Mouse (Mus musculus): ENCODE results near the gene Hist1h2bg. TPM values are rescaled to one million over a fixed set of nuclear protein-coding genes. Genes with fewer than 3 reads are reported as not detected.
A peak's percentile ranks its signal among the peaks of the same experiment; 100 is the strongest.
"Not testable (repeated sequence)": the region's sequence is repeated elsewhere in the genome, so short reads cannot be mapped to it uniquely, and the experiment has no call there.

Gene Hist1h2bg
- polyA plus RNA-seq, 1 experiment from 2014 or later: 2.8 TPM

DNA sequence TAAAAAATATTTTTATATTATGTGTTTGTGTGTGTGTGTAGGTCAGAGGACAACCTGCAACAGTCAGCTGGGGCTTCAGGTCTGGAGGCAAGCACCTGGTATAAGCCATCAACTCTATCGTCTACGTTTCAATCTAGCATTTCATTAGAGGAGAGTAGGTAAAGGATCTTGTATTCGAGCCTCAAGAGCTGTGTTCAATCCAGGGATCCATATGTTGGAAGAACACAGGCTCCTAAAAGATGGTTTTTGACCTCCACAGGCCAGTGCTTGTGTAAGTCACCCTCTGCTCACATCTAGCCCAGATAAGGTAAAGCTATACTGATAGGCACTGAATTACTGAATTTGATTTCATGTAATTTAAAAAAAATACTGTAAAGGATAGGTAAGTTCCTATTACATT is 14.3 kb upstream of the Hist1h2bg start:
- H3K4me2 ChIP-seq: no peak overlapping the region; the same call in 1 of the 2 replicates
- H3K9ac ChIP-seq: no peak overlapping the region
- no peaks in the 10 kb centered on the region for H3K27me3 ChIP-seq
- no peak for ATAC-seq (ENCODE audit: low FRiP score)
- peaks cover 26% of the 10 kb centered on the region for H3K4me1 ChIP-seq (replicated peaks)
- H3K36me3 ChIP-seq: no peaks in the 10 kb centered on the region
- no peak overlapping the region for H3K4me3 ChIP-seq
- 0 out of 2 replicates have a peak overlapping the region, but pooled peaks have one; percentile 8 for H3K27ac ChIP-seq
- H3K9me3 ChIP-seq: no peaks in the 10 kb centered on the region
- WGBS: 75% methylated on average over 3 of the region's 3 CpGs

DNA sequence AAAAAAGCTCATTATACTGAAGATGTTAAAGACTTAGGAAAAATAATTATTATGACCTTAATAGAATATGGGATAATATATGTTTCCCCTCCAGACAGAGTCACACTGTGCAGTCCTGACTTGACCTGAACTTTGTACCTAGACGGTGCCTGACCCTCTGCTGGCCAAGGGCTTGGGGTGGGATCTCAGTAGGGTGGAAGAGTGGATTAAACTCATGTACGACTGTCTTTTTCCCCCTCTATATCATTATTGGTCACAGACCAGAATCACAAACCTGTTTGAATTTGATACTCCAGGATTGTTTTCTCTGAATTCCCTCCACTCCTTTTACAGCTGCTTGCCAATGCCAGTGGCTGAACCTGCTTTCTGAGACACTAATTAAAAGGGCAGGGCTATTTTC is 10.5 kb upstream of the Hist1h2bg start:
- H3K9ac ChIP-seq; H3K4me1 ChIP-seq (replicated peaks); ATAC-seq (ENCODE audit: low FRiP score); H3K36me3 ChIP-seq; H3K27ac ChIP-seq; H3K9me3 ChIP-seq; H3K4me3 ChIP-seq; H3K27me3 ChIP-seq: not testable (repeated sequence)
- 0 out of 2 replicates have a peak overlapping the region, but pooled peaks have one; percentile 4 for H3K4me2 ChIP-seq
- WGBS: 24% methylated on average over 2 of the region's 2 CpGs

DNA sequence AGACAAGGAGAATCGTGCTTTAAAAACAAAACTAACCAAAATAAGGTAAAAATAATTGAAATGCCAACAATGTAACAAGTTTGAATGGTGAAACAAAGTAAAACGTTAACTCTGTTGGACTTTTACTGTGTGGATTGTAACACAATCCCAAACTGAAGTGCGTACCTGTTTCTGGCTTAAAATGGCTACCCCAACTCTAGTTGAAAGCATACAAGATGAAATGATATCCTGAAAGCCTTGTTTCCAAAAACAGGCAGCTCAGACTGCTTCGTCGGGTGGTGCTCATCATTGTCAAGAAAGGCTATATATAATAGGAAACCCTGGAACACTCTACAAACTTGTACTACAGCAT is 9.7 kb upstream of the Hist1h2bg start:
- not testable (repeated sequence) for H3K4me1 ChIP-seq (replicated peaks); H3K36me3 ChIP-seq; H3K9me3 ChIP-seq; ATAC-seq (ENCODE audit: low FRiP score); H3K27me3 ChIP-seq
- Histone ChIP-seq H3K27ac (peak overlapping the region; percentile 95), H3K4me3 (peak overlapping the region; percentile 46), H3K9ac (peak overlapping the region; percentile 75), H3K4me2 (peak overlapping the region; percentile 75)
- WGBS: 0% methylated on average over 2 of the region's 5 CpGs

DNA sequence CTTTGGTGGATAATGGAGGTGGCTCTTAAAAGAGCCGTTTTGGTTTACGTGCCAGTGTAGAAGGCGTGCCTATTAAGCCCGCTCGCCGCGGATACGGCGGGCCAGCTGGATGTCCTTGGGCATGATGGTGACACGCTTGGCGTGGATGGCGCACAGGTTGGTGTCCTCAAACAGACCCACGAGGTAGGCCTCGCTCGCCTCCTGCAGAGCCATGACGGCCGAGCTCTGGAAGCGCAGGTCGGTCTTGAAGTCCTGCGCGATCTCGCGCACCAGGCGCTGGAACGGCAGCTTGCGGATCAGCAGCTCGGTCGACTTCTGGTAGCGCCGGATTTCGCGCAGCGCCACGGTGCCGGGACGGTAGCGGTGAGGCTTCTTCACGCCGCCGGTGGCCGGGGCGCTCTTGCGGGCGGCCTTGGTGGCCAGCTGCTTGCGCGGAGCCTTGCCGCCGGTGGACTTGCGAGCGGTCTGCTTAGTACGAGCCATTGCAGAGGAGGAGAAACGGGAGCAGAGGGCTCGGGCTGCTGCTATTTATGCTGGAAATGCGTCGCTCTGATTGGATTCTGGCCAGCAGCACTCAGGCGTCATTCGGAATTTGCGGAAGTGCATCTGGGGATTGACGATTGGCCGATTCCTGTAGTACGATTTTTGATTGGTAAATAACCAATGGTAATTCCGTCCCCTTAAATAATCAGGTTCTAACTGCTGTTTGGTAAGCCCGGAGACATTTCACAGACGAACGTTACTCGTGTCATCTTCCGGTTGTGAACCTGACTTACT is 9.1 kb upstream of the Hist1h2bg start, which contains the start of gene Hist1h3e:
Hist1h3e (minus strand) TSS at position 487 of the 777 bp plus-strand sequence.
- H3K9me3 ChIP-seq; H3K27me3 ChIP-seq; H3K36me3 ChIP-seq; H3K4me1 ChIP-seq (replicated peaks): not testable (repeated sequence)
- WGBS: under 1% methylated on average over 59 of the region's 67 CpGs
- Histone ChIP-seq H3K9ac (peak within 1 kb of the TSS; percentile 75), H3K27ac (peak within 1 kb of the TSS; percentile 95), H3K4me2 (peak within 1 kb of the TSS; percentile 75), H3K4me3 (peak within 1 kb of the TSS; percentile 46)
- peak; percentile 96 for ATAC-seq (ENCODE audit: low FRiP score)

DNA sequence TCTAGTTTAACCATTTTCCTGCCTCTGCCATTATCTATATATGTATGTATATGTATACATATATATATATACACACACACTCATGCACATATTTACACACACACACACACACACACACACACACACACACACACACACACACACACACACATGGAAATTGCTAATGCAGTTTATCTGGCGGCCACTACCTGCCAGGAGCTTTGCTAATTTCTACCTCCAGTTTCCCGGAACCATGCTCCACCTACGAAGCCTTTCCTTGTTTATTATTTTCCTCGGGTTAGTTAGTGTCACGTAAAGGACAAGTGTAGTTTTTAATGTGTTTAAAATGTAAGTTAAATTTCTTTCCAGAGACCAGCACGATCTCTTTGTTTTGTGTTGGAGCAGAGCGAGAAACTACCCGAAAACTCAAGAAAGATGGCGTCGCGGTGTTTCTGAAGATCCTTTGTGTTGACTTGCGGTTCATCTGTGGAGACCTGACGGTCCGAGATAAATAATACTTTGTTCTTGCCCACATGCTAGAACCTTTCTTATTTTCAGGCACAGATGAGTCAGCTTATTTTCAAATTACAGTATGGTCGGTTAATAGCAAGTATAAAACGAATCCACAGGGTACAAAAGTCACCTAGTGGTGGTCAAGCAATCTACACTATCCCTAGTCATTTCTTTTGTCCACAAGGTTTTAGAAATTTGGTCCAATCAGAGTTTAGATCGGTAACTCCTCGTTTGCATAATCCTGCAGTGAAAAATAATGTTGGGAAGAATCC is 8.3 kb upstream of the Hist1h2bg start:
- peak overlapping the region; percentile 75 for H3K4me2 ChIP-seq
- peak overlapping the region; percentile 95 for H3K27ac ChIP-seq
- ATAC-seq (ENCODE audit: low FRiP score): peak; percentile 65
- 4% methylated on average over 18 of the region's 18 CpGs for WGBS
- peak overlapping the region; percentile 66 for H3K9ac ChIP-seq
- H3K9me3 ChIP-seq: no peaks in the 10 kb centered on the region
- H3K27me3 ChIP-seq: no peaks in the 10 kb centered on the region
- peaks cover 3% of the 10 kb centered on the region; the same call in 1 of the 2 replicates for H3K4me1 ChIP-seq (replicated peaks)
- H3K36me3 ChIP-seq: no peaks in the 10 kb centered on the region
- H3K4me3 ChIP-seq: peak overlapping the region; percentile 46

DNA sequence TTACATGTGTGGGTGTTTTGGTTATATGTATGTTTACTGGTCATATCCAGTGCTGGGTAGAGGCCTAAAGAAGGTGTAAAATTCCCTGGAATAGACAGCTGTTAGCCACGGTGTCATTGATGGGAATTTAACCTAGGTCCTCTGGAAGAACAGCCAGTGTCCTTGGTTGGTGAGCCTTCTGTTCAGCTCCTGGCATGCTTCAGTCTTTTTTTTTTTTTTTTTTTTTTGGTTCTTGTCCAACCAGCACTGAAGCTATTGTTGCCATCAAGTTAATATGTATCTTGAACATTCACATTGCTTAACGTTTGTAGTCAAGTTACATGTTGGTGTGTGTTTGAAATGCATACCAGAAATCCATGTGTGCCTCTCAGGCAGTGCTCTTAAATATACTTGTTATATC is 6.7 kb upstream of the Hist1h2bg start:
- peaks cover 3% of the 10 kb centered on the region; the same call in 1 of the 2 replicates for H3K4me1 ChIP-seq (replicated peaks)
- no peak overlapping the region for H3K4me2 ChIP-seq
- no peaks in the 10 kb centered on the region for H3K36me3 ChIP-seq
- H3K27me3 ChIP-seq: no peaks in the 10 kb centered on the region
- no peak for ATAC-seq (ENCODE audit: low FRiP score)
- WGBS: 91% methylated on average over 2 of the region's 2 CpGs
- H3K27ac ChIP-seq: peak overlapping the region; percentile 95
- no peak overlapping the region for H3K4me3 ChIP-seq
- H3K9ac ChIP-seq: no peak overlapping the region
- no peaks in the 10 kb centered on the region for H3K9me3 ChIP-seq

DNA sequence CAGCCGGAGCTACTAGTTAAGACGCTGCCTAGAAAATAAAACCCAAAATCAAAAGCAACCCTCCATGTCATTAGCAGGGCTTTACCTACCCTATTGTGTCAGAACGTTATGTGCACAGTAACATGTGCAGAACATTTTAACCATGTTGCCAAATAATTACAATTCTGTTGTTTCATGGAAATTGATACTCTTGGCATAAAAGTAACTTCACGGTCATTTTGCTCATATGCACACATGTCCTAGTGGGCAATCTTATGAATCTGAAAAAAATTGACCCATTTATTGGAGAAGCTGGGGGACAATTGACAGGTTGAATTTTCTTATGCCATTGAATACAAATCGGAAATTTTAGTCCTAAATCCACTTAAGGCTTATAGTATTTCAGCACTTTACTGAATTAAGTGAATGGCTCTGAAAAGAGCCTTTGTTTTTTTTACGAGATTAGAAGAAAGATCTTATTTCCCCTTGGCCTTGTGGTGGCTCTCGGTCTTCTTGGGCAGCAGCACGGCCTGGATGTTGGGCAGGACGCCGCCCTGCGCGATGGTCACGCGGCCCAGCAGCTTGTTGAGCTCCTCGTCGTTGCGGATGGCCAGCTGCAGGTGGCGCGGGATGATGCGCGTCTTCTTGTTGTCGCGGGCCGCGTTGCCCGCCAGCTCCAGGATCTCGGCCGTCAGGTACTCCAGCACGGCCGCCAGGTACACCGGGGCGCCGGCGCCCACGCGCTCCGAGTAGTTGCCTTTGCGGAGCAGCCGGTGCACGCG is 755 bp upstream of the Hist1h2bg start:
- Histone ChIP-seq H3K4me3 (peak overlapping the region; percentile 50), H3K27ac (peak overlapping the region; percentile 96), H3K4me2 (peak overlapping the region; percentile 74), H3K9ac (peak overlapping the region; percentile 67), H3K4me1 (replicated peaks) (peaks cover 26% of the 10 kb centered on the region)
- peak; percentile 52 for ATAC-seq (ENCODE audit: low FRiP score)
- not testable (repeated sequence) for H3K36me3 ChIP-seq, H3K27me3 ChIP-seq, H3K9me3 ChIP-seq
- WGBS: 3% methylated on average over 21 of the region's 41 CpGs

DNA sequence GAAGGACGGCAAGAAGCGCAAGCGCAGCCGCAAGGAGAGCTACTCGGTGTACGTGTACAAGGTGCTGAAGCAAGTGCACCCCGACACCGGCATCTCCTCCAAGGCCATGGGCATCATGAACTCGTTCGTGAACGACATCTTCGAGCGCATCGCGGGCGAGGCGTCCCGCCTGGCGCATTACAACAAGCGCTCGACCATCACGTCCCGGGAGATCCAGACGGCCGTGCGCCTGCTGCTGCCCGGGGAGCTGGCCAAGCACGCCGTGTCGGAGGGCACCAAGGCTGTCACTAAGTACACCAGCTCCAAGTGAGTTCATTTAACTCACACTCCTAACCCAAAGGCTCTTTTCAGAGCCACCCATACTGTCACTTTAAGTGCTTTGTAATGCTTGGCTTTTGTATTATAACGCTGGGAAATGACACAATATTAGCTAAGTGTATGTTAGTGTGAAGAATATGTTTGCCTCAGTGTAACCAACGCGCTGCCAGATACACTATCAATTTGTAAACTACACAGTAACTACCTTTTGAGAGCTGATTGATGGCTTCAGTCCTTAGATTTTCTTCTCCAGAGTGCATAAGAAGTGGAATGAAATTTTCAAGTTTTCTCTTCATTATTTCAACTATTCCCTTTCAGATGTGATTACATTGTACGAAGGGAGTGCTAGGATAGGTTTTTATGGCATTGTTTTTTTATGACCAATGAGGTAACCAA is 465 bp downstream of the Hist1h2bg start:
- H3K4me2 ChIP-seq: peak overlapping the region; percentile 74
- WGBS: under 1% methylated on average over 17 of the region's 34 CpGs
- ATAC-seq (ENCODE audit: low FRiP score): peak; percentile 1; the same call in 1 of the 2 replicates
- H3K9ac ChIP-seq: peak overlapping the region; percentile 81
- peak overlapping the region; percentile 50 for H3K4me3 ChIP-seq
- not testable (repeated sequence) for H3K36me3 ChIP-seq, H3K27me3 ChIP-seq, H3K9me3 ChIP-seq
- peak overlapping the region; percentile 96 for H3K27ac ChIP-seq
- peaks cover 34% of the 10 kb centered on the region for H3K4me1 ChIP-seq (replicated peaks)

DNA sequence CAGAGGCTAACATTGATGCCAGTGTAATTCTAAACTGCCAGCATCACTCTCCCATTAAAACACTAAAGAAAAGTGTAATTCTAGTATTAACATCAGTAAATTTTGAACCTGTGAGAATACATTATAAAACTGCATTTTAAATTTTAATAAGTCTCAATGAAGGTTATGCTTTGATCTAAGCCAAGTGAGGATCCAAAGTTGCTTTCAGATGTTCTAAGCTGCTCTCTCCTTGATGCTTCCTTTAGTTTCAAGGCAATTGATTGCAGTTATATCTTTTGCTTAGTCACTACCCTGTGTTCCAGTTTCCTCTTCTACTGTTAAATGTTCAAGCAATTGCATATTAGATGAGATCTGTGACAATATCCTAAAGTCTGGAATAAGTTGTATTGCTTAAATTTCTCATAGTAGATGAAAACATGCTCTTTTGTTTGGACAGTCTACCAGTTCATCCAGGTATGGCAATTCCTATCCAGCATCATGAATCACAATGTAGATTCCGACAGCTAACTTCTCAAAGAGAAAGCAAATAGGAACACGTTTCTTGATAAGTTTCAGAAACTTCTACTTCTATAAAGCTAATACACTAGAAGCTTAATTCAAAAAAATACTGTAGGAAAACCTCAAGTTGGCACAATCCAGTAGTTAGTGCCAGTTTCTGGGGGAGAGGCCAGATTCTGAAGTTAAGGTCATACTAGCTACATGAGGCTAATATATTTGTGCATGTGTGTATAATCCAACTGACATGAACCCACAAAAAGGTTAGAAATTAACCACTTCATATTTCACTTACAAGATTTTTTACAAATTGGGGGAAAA is 1.2 kb downstream of the Hist1h2bg start:
- H3K9ac ChIP-seq: peak overlapping the region; percentile 81
- ATAC-seq (ENCODE audit: low FRiP score): no peak
- 40% methylated on average over 2 of the region's 2 CpGs for WGBS

DNA sequence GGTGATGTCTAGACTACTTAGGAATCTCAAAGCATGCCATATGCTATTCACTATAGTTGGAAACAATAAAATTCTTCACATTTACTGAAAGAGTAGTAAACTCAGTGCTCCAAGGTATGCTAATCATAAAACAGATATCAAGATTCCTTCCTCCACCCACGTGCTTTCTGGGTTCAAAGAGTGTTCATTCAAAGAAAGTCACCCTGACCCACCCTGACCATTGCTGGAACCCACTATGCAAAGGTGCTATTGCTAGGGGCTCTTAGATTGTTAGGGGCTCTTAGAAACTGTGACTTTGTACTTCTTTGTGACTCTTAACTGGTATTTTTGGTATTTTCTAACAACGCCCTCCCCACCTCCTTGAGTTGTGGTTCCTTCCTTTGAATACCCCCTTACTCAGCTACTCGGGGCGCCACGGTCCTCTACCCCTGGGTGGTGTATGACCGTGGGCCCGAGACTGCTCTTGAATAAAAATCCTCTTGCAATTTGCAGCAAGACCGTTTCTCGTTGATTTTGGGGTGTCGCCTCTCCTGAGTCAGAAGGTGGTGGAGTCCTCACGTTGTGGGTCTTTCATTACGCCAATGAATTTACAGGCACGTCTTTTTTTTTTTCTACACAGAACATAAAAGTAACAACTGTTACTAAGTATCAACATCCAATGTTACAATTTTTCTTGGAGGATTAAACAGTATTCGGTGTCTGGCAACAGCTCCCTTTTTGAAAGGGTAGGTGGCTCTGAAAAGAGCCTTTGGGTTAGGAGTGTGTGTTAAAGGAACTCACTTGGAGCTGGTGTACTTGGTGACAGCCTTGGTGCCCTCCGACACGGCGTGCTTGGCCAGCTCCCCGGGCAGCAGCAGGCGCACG is 2.1 kb downstream of the Hist1h2bg start:
- ATAC-seq (ENCODE audit: low FRiP score): not testable (repeated sequence)
- peak overlapping the region; percentile 49; the same call in 1 of the 2 replicates for H3K9ac ChIP-seq

More for the DNA sequence above, 1.2 kb downstream of the Hist1h2bg start:
- H3K9me3 ChIP-seq: no peaks in the 10 kb centered on the region
- peak overlapping the region; percentile 96 for H3K27ac ChIP-seq
- peak overlapping the region; percentile 50 for H3K4me3 ChIP-seq
- peak overlapping the region; percentile 74 for H3K4me2 ChIP-seq
- peaks cover 41% of the 10 kb centered on the region for H3K4me1 ChIP-seq (replicated peaks)
- no peaks in the 10 kb centered on the region for H3K27me3 ChIP-seq
- H3K36me3 ChIP-seq: no peaks in the 10 kb centered on the region

More for the DNA sequence above, 2.1 kb downstream of the Hist1h2bg start:
- peak overlapping the region; percentile 74 for H3K4me2 ChIP-seq
- H3K4me1 ChIP-seq (replicated peaks): peaks cover 41% of the 10 kb centered on the region
- H3K27me3 ChIP-seq, H3K9me3 ChIP-seq, H3K36me3 ChIP-seq: not testable (repeated sequence)
- H3K4me3 ChIP-seq: peak overlapping the region; percentile 50
- 9% methylated on average over 20 of the region's 20 CpGs for WGBS
- peak overlapping the region; percentile 84 for H3K27ac ChIP-seq

Measured in hindbrain, embryonic 13.5 days (tissue).